Mouse (Mus musculus): Measurements from ENCODE around the gene Zfp106. TPM values are rescaled to one million over a fixed set of nuclear protein-coding genes. Genes with fewer than 3 reads are reported as not detected.
"Not testable (repeated sequence)": the region's sequence is repeated elsewhere in the genome, so short reads cannot be mapped to it uniquely, and the experiment has no call there.

Zfp106 gene
- polyA plus RNA-seq, 1 experiment from 2014 or later: 56.6 TPM

DNA sequence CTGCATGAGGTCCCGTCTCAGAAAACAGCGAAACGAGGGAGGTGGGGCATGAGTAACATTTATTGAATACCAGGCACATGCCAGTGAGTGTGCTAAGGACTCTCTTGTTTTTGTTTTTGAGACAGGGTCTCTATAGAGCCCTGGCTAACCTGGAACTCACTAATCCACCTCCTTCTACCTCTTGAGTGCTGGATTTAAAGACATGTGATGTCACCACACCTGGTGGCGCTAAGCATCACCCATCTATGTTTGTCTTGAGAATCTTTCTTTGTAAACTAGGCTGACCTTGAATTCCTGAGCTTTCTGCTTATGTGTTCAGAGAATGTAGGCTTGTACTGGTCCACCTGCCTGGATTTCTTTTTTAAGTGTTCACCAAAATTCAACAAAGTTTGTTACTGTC lies 14.2 kb upstream of the Zfp106 start:
- Histone ChIP-seq H3K9me3 (replicated peaks; ENCODE audit: control insufficient read depth, low read length) (no peaks in the 10 kb centered on the region), H3K4me3 (ENCODE audit: low read depth, low read length) (no peak overlapping the region), H3K36me3 (ENCODE audit: control insufficient read depth, insufficient read depth, low read length) (no peaks in the 10 kb centered on the region), H3K4me2 (no peak overlapping the region), H3K4me1 (ENCODE audit: control insufficient read depth, insufficient read depth, low read length) (0 out of 2 replicates have a peak, but pooled peaks cover 4% of the 10 kb centered on the region), H3K9ac (ENCODE audit: low read depth, low read length) (no peak overlapping the region), H3K27ac (ENCODE audit: low read depth, low read length) (no peak overlapping the region), H3K27me3 (ENCODE audit: control insufficient read depth, insufficient read depth, low read length) (no peaks in the 10 kb centered on the region)
- 73% methylated on average over 4 of the region's 4 CpGs for WGBS (ENCODE audit: insufficient replicate concordance)
- no peak for ATAC-seq (replicated peaks; ENCODE audit: insufficient number of reproducible peaks, low FRiP score, low TSS enrichment)

DNA sequence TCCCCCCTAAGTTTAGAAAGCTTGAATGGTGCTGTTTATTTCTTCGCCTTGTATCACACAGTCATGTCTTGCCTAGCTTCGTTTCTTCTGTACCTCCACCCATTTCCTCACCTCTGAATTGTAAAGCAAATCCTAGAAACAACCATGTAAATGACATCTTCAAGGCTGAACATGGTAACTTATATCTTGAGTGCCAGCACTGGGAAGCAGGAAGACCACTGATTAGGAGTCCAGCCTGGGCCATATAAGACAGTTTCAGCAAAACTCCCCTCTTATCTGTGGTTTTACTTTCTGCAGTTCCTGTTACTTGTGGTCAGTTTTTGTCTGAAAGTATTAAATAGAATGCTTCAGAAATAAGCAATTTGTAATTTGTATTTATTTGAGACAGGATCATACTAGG lies 12.3 kb upstream of the Zfp106 start:
- H3K4me1 ChIP-seq (ENCODE audit: control insufficient read depth, insufficient read depth, low read length): 0 out of 2 replicates have a peak, but pooled peaks cover 4% of the 10 kb centered on the region
- H3K9ac ChIP-seq (ENCODE audit: low read depth, low read length): no peak overlapping the region
- H3K9me3 ChIP-seq (replicated peaks; ENCODE audit: control insufficient read depth, low read length): no peaks in the 10 kb centered on the region
- H3K27ac ChIP-seq (ENCODE audit: low read depth, low read length): no peak overlapping the region
- ATAC-seq (replicated peaks; ENCODE audit: insufficient number of reproducible peaks, low FRiP score, low TSS enrichment): no peak
- H3K36me3 ChIP-seq (ENCODE audit: control insufficient read depth, insufficient read depth, low read length): no peaks in the 10 kb centered on the region; the same call in 1 of the 2 replicates
- no peak overlapping the region for H3K4me3 ChIP-seq (ENCODE audit: low read depth, low read length)
- WGBS (ENCODE audit: insufficient replicate concordance): 67% methylated on average over 2 of the region's 2 CpGs
- H3K4me2 ChIP-seq: no peak overlapping the region
- no peaks in the 10 kb centered on the region for H3K27me3 ChIP-seq (ENCODE audit: control insufficient read depth, insufficient read depth, low read length)

DNA sequence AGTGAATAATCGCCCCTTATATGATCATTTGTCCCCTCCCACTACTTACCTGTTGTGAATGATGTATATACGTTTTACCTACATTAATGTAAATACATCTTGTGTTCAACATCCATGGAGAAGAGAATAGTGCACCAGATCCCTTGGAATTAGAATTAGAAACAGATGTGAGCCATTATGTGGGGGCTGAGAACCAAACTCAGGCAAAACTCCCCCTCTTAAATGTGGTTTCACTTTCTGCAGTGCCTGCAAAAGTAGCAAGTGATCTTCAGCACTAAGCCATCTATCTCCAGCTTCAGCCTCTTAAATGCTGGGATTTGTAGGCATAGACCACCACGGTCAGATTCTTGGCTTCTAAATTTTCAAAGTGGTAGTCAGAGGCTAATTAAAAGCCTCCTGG lies 11.5 kb upstream of the Zfp106 start:
- H3K4me3 ChIP-seq (ENCODE audit: low read depth, low read length): no peak overlapping the region
- no peaks in the 10 kb centered on the region for H3K9me3 ChIP-seq (replicated peaks; ENCODE audit: control insufficient read depth, low read length)
- no peak overlapping the region for H3K4me2 ChIP-seq
- H3K27ac ChIP-seq (ENCODE audit: low read depth, low read length): no peak overlapping the region
- WGBS (ENCODE audit: insufficient replicate concordance): 80% methylated on average over 3 of the region's 3 CpGs
- H3K36me3 ChIP-seq (ENCODE audit: control insufficient read depth, insufficient read depth, low read length): no peaks in the 10 kb centered on the region; the same call in 1 of the 2 replicates
- H3K9ac ChIP-seq (ENCODE audit: low read depth, low read length): no peak overlapping the region
- H3K27me3 ChIP-seq (ENCODE audit: control insufficient read depth, insufficient read depth, low read length): no peaks in the 10 kb centered on the region
- H3K4me1 ChIP-seq (ENCODE audit: control insufficient read depth, insufficient read depth, low read length): 0 out of 2 replicates have a peak, but pooled peaks cover 4% of the 10 kb centered on the region
- ATAC-seq (replicated peaks; ENCODE audit: insufficient number of reproducible peaks, low FRiP score, low TSS enrichment): no peak

DNA sequence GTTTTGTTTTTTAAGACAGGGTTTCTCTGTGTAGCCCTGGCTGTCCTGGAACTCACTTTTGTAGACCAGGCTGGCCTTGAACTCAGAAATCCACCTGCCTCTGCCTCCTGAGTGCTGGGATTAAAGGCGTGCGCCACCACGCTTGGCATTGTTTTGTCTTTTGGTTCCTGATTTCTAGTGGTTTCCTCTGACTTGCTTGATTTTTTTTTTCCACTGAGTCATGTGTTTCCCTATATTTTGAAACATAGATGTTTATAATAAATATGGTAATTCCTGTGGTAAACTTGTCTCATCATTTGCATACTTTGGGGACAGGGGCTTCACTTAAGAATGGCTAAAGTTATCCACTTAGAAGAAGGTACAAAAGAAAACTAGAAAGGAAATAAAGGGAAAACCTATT lies 8.5 kb upstream of the Zfp106 start:
- H3K27ac ChIP-seq (ENCODE audit: low read depth, low read length); H3K36me3 ChIP-seq (ENCODE audit: control insufficient read depth, insufficient read depth, low read length); H3K27me3 ChIP-seq (ENCODE audit: control insufficient read depth, insufficient read depth, low read length); H3K4me3 ChIP-seq (ENCODE audit: low read depth, low read length); H3K9me3 ChIP-seq (replicated peaks; ENCODE audit: control insufficient read depth, low read length); ATAC-seq (replicated peaks; ENCODE audit: insufficient number of reproducible peaks, low FRiP score, low TSS enrichment); H3K4me2 ChIP-seq; H3K4me1 ChIP-seq (ENCODE audit: control insufficient read depth, insufficient read depth, low read length); H3K9ac ChIP-seq (ENCODE audit: low read depth, low read length): not testable (repeated sequence)
- 90% methylated on average over 3 of the region's 3 CpGs for WGBS (ENCODE audit: insufficient replicate concordance)

DNA sequence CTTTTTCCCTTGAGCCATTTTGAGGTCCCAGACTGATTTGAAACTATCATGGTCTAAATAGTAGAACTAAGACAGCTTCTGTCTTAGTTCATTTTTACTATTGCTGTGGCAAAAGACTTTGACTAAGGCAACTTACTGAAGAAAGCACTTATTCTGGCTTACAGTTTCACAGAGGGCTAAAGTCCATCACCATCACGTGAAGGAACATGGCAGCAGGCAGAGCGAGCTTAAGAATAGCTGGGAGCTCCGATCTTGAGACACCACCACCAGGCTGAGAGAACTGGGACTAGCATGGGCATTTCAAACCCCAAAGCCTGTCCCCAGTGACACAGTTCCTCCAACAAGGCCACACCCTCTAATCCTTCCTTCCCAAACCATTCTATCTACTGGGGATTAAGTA lies 7.4 kb upstream of the Zfp106 start:
- 93% methylated on average over 3 of the region's 3 CpGs for WGBS (ENCODE audit: insufficient replicate concordance)
- no peaks in the 10 kb centered on the region; the same call in 1 of the 2 replicates for H3K36me3 ChIP-seq (ENCODE audit: control insufficient read depth, insufficient read depth, low read length)
- H3K27me3 ChIP-seq (ENCODE audit: control insufficient read depth, insufficient read depth, low read length): no peaks in the 10 kb centered on the region
- H3K4me3 ChIP-seq (ENCODE audit: low read depth, low read length): no peak overlapping the region
- ATAC-seq (replicated peaks; ENCODE audit: insufficient number of reproducible peaks, low FRiP score, low TSS enrichment): no peak
- no peaks in the 10 kb centered on the region for H3K9me3 ChIP-seq (replicated peaks; ENCODE audit: control insufficient read depth, low read length)
- H3K4me1 ChIP-seq (ENCODE audit: control insufficient read depth, insufficient read depth, low read length): peaks cover 2% of the 10 kb centered on the region; the same call in 1 of the 2 replicates
- H3K27ac ChIP-seq (ENCODE audit: low read depth, low read length): no peak overlapping the region
- no peak overlapping the region for H3K4me2 ChIP-seq
- H3K9ac ChIP-seq (ENCODE audit: low read depth, low read length): no peak overlapping the region

DNA sequence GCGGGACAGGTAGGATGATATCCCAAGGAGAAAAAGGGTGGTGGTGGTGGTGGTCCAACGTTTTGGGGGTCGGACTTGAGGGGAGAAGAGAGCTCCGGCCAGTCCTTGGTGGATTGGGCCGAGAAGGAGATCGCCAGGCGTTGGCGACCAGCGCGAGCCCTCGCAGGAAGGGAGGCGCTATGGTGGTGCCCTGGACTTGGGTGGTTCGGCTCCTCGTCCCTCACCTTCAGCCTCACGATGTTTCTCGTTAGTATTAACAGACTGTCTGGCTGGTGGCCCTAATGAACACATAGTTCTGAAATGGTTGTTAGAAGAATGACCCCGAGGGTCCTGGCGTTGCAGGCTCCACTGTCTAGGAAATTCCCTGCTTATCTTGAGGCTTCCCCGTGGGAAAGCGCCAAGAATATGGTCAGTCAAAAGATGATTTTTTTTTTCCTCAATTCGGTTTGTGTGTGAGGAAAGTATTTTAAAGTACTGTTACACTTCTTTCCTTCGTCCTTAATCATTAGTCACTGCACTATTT lies 4.2 kb upstream of the Zfp106 start:
- Histone ChIP-seq H3K9ac (ENCODE audit: low read depth, low read length) (peak overlapping the region; percentile 85), H3K4me2 (peak overlapping the region; percentile 85), H3K4me1 (ENCODE audit: control insufficient read depth, insufficient read depth, low read length) (peaks cover 2% of the 10 kb centered on the region; the same call in 1 of the 2 replicates), H3K27me3 (ENCODE audit: control insufficient read depth, insufficient read depth, low read length) (no peaks in the 10 kb centered on the region), H3K4me3 (ENCODE audit: low read depth, low read length) (peak overlapping the region; percentile 82), H3K36me3 (ENCODE audit: control insufficient read depth, insufficient read depth, low read length) (no peaks in the 10 kb centered on the region; the same call in 1 of the 2 replicates), H3K27ac (ENCODE audit: low read depth, low read length) (peak overlapping the region; percentile 94), H3K9me3 (replicated peaks; ENCODE audit: control insufficient read depth, low read length) (no peaks in the 10 kb centered on the region)
- peak; percentile 73 for ATAC-seq (replicated peaks; ENCODE audit: insufficient number of reproducible peaks, low FRiP score, low TSS enrichment)
- under 1% methylated on average over 22 of the region's 22 CpGs for WGBS (ENCODE audit: insufficient replicate concordance)

DNA sequence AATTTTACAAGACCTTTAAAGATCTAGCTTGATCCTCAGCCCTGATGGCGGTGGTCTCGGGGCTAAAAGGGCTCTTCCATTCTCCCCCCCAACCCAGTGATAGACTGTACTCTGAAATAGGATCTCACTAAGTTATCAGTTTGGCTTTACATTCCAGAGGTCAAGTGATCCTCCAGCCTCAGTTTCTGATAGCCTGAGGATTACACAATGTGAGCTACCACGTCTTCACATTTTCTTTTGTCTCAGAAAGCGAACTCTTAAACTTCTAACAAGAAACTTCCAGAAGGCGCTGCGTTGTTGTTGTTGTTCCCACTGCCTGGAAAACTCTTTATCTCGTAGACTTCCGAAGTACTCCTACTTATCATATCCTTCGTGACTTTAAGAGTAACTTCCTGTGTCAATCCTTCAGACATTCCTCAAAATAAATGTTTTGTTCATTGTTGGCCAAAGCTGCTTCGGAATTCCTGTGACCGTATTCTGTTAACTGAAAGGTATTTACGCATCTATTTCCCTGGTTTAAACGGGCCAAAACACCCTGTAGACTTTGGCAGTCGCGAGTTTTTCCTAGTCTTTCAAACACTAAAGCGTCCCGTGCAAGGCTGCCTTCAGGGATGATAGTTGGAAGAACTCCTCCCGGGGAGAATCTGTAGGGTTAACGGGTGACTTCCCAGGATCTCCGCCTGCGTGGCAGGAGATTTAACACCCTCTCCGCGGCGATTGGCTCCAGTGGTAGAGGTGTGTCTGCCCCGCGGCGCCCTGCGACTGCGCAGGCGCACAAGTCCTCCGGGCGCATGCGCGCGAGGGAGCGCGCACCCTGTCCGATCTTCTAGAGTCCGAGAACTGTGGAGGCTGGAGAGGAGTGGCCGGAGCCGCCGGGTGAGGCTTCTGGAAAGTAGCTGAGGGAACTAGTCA lies 3.5 kb upstream of the Zfp106 start, which contains the start of gene Snap23:
Gene Snap23, plus strand, starts transcription at position 786 of the 912 bp plus-strand sequence.
- H3K27me3 ChIP-seq (ENCODE audit: control insufficient read depth, insufficient read depth, low read length): no peaks in the 10 kb centered on the region
- H3K9ac ChIP-seq (ENCODE audit: low read depth, low read length): peak within 1 kb of the TSS; percentile 85
- H3K4me1 ChIP-seq (ENCODE audit: control insufficient read depth, insufficient read depth, low read length): peaks cover 2% of the 10 kb centered on the region; the same call in 1 of the 2 replicates
- peak; percentile 90 for ATAC-seq (replicated peaks; ENCODE audit: insufficient number of reproducible peaks, low FRiP score, low TSS enrichment)
- WGBS (ENCODE audit: insufficient replicate concordance): under 1% methylated on average over 42 of the region's 42 CpGs
- no peaks in the 10 kb centered on the region; the same call in 1 of the 2 replicates for H3K36me3 ChIP-seq (ENCODE audit: control insufficient read depth, insufficient read depth, low read length)
- peak within 1 kb of the TSS; percentile 85 for H3K4me2 ChIP-seq
- H3K4me3 ChIP-seq (ENCODE audit: low read depth, low read length): peak within 1 kb of the TSS; percentile 82
- peak within 1 kb of the TSS; percentile 94 for H3K27ac ChIP-seq (ENCODE audit: low read depth, low read length)
- H3K9me3 ChIP-seq (replicated peaks; ENCODE audit: control insufficient read depth, low read length): no peaks in the 10 kb centered on the region

DNA sequence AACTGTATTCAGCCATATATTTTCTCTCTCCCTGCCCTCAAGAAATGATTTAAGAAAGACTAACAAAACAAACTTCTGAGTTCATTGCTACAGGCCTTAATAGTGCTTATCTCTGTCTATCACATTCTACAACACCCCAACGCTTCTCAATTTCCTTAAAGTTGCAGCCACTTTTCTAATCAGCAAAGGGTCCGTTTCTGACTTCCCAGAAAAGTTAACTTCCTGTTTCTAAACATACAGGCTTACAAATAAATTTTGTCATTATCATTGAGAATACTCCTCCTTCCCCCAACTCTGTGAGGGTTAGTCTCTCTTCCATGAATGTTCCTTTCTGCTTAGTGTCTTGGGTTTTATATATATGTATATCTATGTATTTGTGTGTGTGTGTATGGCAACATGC lies 1.7 kb upstream of the Zfp106 start:
- ATAC-seq (replicated peaks; ENCODE audit: insufficient number of reproducible peaks, low FRiP score, low TSS enrichment): no peak
- no peak overlapping the region for H3K9ac ChIP-seq (ENCODE audit: low read depth, low read length)
- no peak overlapping the region for H3K4me3 ChIP-seq (ENCODE audit: low read depth, low read length)
- no peak overlapping the region for H3K27ac ChIP-seq (ENCODE audit: low read depth, low read length)
- H3K4me2 ChIP-seq: no peak overlapping the region
- no peaks in the 10 kb centered on the region for H3K9me3 ChIP-seq (replicated peaks; ENCODE audit: control insufficient read depth, low read length)
- H3K4me1 ChIP-seq (ENCODE audit: control insufficient read depth, insufficient read depth, low read length): peaks cover 2% of the 10 kb centered on the region; the same call in 1 of the 2 replicates
- H3K36me3 ChIP-seq (ENCODE audit: control insufficient read depth, insufficient read depth, low read length): 0 out of 2 replicates have a peak, but pooled peaks cover under 1% of the 10 kb centered on the region
- no peaks in the 10 kb centered on the region for H3K27me3 ChIP-seq (ENCODE audit: control insufficient read depth, insufficient read depth, low read length)
- WGBS (ENCODE audit: insufficient replicate concordance): 67% methylated on average over 2 of the region's 2 CpGs
